In the genomic region with DNA sequence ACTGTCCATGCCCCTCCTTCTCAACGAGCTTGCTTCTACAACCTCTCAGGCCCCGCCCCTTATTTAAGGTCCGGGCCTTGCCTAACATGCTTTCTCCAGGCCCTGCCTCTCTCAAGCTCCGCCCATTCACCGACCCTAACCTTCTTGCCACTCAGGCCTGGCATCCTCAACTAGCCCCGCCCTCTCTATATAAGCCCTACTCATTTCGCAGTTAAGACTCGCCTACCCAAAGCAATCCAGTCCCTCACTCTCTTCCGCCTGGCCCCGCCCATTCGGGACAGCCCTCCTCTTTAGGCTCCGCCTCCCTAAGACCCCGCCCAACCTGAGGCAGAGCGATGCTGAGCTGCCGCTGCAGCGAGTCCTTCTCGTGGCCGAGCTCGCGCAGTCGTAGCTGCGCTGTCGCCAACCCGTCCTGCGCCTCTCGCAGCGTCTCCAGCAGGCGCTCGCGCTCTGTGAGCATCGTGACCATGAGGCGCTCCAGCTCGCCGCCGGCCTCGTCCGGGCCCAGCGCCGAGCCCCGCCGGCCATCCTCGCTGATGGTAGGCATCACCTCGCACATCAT, we compare ENCODE assay signal across 8 mouse cellular contexts. TPM values are rescaled to one million over a fixed set of nuclear protein-coding genes. Genes with fewer than 3 reads are reported as not detected.
DNase-seq lines count a peak whose midpoint lies in the region; ATAC-seq lines count a peak whose summit lies in the region.

No protein-coding gene starts in this region.

- no peaks in the 10 kb centered on the region for H3K9me3 ChIP-seq in embryonic facial prominence, embryonic 11.5 days (replicated peaks; ENCODE audit: control insufficient read depth, low read length)
- no peaks in the 10 kb centered on the region for H3K9me3 ChIP-seq in heart, embryonic 14.5 days (ENCODE audit: control insufficient read depth, low read length)
- H3K9me3 ChIP-seq in liver, embryonic 12.5 days (replicated peaks) = no peaks in the 10 kb centered on the region

- peak; percentile 76 for ATAC-seq in embryonic facial prominence, embryonic 11.5 days (replicated peaks; ENCODE audit: insufficient number of reproducible peaks, low FRiP score, low TSS enrichment, low read depth)
- peak; percentile 64 for ATAC-seq in heart, embryonic 14.5 days (ENCODE audit: insufficient number of reproducible peaks, insufficient read depth, low FRiP score, low read depth)
- ATAC-seq in liver, embryonic 12.5 days = peak; percentile 74

- peak overlapping the region; percentile 70 for H3K9ac ChIP-seq in embryonic facial prominence, embryonic 11.5 days (replicated peaks; ENCODE audit: low read length)
- H3K9ac ChIP-seq in heart, embryonic 14.5 days (ENCODE audit: low read length) = peak overlapping the region; percentile 52; the same call in 1 of the 2 replicates
- peak overlapping the region; percentile 45; the same call in 1 of the 2 replicates for H3K9ac ChIP-seq in liver, embryonic 12.5 days

- peaks cover 28% of the 10 kb centered on the region for H3K27me3 ChIP-seq in embryonic facial prominence, embryonic 11.5 days (ENCODE audit: control insufficient read depth, insufficient read depth, low read length)
- H3K27me3 ChIP-seq in heart, embryonic 14.5 days (ENCODE audit: control insufficient read depth, insufficient read depth, low read length) = peaks cover 76% of the 10 kb centered on the region
- H3K27me3 ChIP-seq in liver, embryonic 12.5 days (replicated peaks) = peaks cover 95% of the 10 kb centered on the region
- H3K27me3 ChIP-seq in splenic B cell, adult 2 months (ENCODE audit: control insufficient read depth, insufficient read depth, low read length, poor library complexity, severe bottlenecking) = no peaks in the 10 kb centered on the region

- H3K4me3 ChIP-seq in embryonic facial prominence, embryonic 11.5 days (ENCODE audit: low read depth, low read length) = peak overlapping the region; percentile 46
- peak overlapping the region; percentile 35 to 37 for H3K4me3 ChIP-seq in heart, embryonic 14.5 days (ENCODE audit: control insufficient read depth in 1 of 2, insufficient read depth in 1 of 2, low read depth in 1 of 2, low read length in 2 of 2)
- H3K4me3 ChIP-seq in liver, embryonic 12.5 days = peak overlapping the region; percentile 47

- peak; percentile 96 for DNase-seq in heart, adult 11 months
- no peak for DNase-seq in heart, postnatal 25 days (ENCODE audit: low spot score)
- DNase-seq in embryonic facial prominence, embryonic 11.5 days (ENCODE audit: low spot score) = peak; percentile 88
- peak; percentile 84 for DNase-seq in kidney, postnatal 10 days
- peak; percentile 90 for DNase-seq in naive thymus-derived CD4-positive, alpha-beta T cell, adult 2 months (ENCODE audit: low read depth)
- peak; percentile 90 for DNase-seq in splenic B cell, adult 2 months (ENCODE audit: low read depth, low spot score)

- WGBS in embryonic facial prominence, embryonic 11.5 days = under 1% methylated on average over 43 of the region's 43 CpGs
- under 1% methylated on average over 43 of the region's 43 CpGs for WGBS in heart, embryonic 14.5 days
- under 1% methylated on average over 43 of the region's 43 CpGs for WGBS in liver, embryonic 12.5 days (ENCODE audit: insufficient replicate concordance)

- no peak overlapping the region for H3K27ac ChIP-seq in embryonic facial prominence, embryonic 11.5 days (replicated peaks; ENCODE audit: low read depth, low read length)
- H3K27ac ChIP-seq in heart, embryonic 14.5 days (replicated peaks in 1 of 2; ENCODE audit: control insufficient read depth in 1 of 2, insufficient read depth in 1 of 2, low read depth in 2 of 2, low read length in 2 of 2) = no peak overlapping the region
- H3K27ac ChIP-seq in liver, embryonic 12.5 days = no peak overlapping the region

- intact Hi-C loops in heart, postnatal 25 days (cut with DNase I) = no loop called here

- H3K36me3 ChIP-seq in embryonic facial prominence, embryonic 11.5 days (replicated peaks; ENCODE audit: control insufficient read depth, insufficient read depth, low read depth, low read length) = no peaks in the 10 kb centered on the region
- no peaks in the 10 kb centered on the region for H3K36me3 ChIP-seq in heart, embryonic 14.5 days (ENCODE audit: control insufficient read depth, insufficient read depth, low read length)
- H3K36me3 ChIP-seq in liver, embryonic 12.5 days = no peaks in the 10 kb centered on the region
- no peaks in the 10 kb centered on the region for H3K36me3 ChIP-seq in splenic B cell, adult 2 months (ENCODE audit: control insufficient read depth, insufficient read depth, low read length, poor library complexity, severe bottlenecking)

- peak overlapping the region; percentile 91 for H3K4me2 ChIP-seq in embryonic facial prominence, embryonic 11.5 days (ENCODE audit: low read depth, low read length)
- H3K4me2 ChIP-seq in heart, embryonic 14.5 days (ENCODE audit: low read length) = peak overlapping the region; percentile 71
- peak overlapping the region; percentile 73 for H3K4me2 ChIP-seq in liver, embryonic 12.5 days

- H3K4me1 ChIP-seq in embryonic facial prominence, embryonic 11.5 days (ENCODE audit: control insufficient read depth, insufficient read depth, low read length) = peaks cover 10% of the 10 kb centered on the region; the same call in 1 of the 2 replicates
- H3K4me1 ChIP-seq in heart, embryonic 14.5 days (ENCODE audit: control insufficient read depth in 2 of 2, insufficient read depth in 2 of 2, low read length in 2 of 2) = peaks cover 2 to 14% of the 10 kb centered on the region in 2 experiments; a peak in 3 of 4 replicates
- peaks cover 31% of the 10 kb centered on the region for H3K4me1 ChIP-seq in liver, embryonic 12.5 days

RNA-seq across cellular contexts. Expression of a gene that starts 5.5 kb away (rescaled TPM):
- under 1 TPM; 0.18 to 0.25 TPM for total RNA-seq in heart, postnatal 25 days (2021)
- polyA plus RNA-seq in embryonic facial prominence, embryonic 11.5 days (2014; fragmentation: Nextera tagmentation; extraction: Ambion mirVana) = 7.4 TPM in 2 replicates
- 2.7 and 2.8 TPM in 2 replicates for polyA plus RNA-seq in heart, embryonic 14.5 days (2014; fragmentation: Nextera tagmentation; extraction: Ambion mirVana)
- 0.37 and 0.45 TPM in 2 replicates for polyA plus RNA-seq in liver, embryonic 12.5 days (2016; fragmentation: Nextera tagmentation; extraction: Ambion mirVana)

RNA-seq across cellular contexts. Expression of a gene that starts 9.1 kb away (rescaled TPM):
- total RNA-seq in heart, postnatal 25 days (2021) = 1 to 10 TPM; 1.8 to 2.0 TPM
- 0.77 and 0.86 TPM in 2 replicates for polyA plus RNA-seq in embryonic facial prominence, embryonic 11.5 days (2014; fragmentation: Nextera tagmentation; extraction: Ambion mirVana)
- polyA plus RNA-seq in heart, embryonic 14.5 days (2014; fragmentation: Nextera tagmentation; extraction: Ambion mirVana) = 1.0 and 1.1 TPM in 2 replicates
- 0.38 TPM in 1 of 2 replicates, not detected in the other for polyA plus RNA-seq in liver, embryonic 12.5 days (2016; fragmentation: Nextera tagmentation; extraction: Ambion mirVana)

RNA-seq across cellular contexts. Expression of a gene that starts 26.2 kb away (rescaled TPM):
- total RNA-seq in heart, postnatal 25 days (2021) = 100 to 1,000 TPM; 773 to 825 TPM
- 0.33 and 0.34 TPM in 2 replicates for polyA plus RNA-seq in embryonic facial prominence, embryonic 11.5 days (2014; fragmentation: Nextera tagmentation; extraction: Ambion mirVana)
- 24.1 and 28.3 TPM in 2 replicates for polyA plus RNA-seq in heart, embryonic 14.5 days (2014; fragmentation: Nextera tagmentation; extraction: Ambion mirVana)
- polyA plus RNA-seq in liver, embryonic 12.5 days (2016; fragmentation: Nextera tagmentation; extraction: Ambion mirVana) = 0.08 and 0.23 TPM in 2 replicates

RNA-seq across cellular contexts. Expression of a gene that starts 27.7 kb away (rescaled TPM):
- total RNA-seq in heart, postnatal 25 days (2021) = 10 to 100 TPM; 23.5 to 25.0 TPM
- 5.0 and 7.2 TPM in 2 replicates for polyA plus RNA-seq in embryonic facial prominence, embryonic 11.5 days (2014; fragmentation: Nextera tagmentation; extraction: Ambion mirVana)
- polyA plus RNA-seq in heart, embryonic 14.5 days (2014; fragmentation: Nextera tagmentation; extraction: Ambion mirVana) = 11.1 and 12.4 TPM in 2 replicates
- 1.2 and 2.2 TPM in 2 replicates for polyA plus RNA-seq in liver, embryonic 12.5 days (2016; fragmentation: Nextera tagmentation; extraction: Ambion mirVana)

RNA-seq across cellular contexts. Expression of a gene that starts 34.2 kb away (rescaled TPM):
- 100 to 1,000 TPM; 110 to 111 TPM for total RNA-seq in heart, postnatal 25 days (2021)
- 71.6 and 75.0 TPM in 2 replicates for polyA plus RNA-seq in embryonic facial prominence, embryonic 11.5 days (2014; fragmentation: Nextera tagmentation; extraction: Ambion mirVana)
- 64.1 and 65.2 TPM in 2 replicates for polyA plus RNA-seq in heart, embryonic 14.5 days (2014; fragmentation: Nextera tagmentation; extraction: Ambion mirVana)
- polyA plus RNA-seq in liver, embryonic 12.5 days (2016; fragmentation: Nextera tagmentation; extraction: Ambion mirVana) = 170 and 179 TPM in 2 replicates

Comparison
In these comparisons a context has a peak if more than half of its experiments do, and no peak if none do; other contexts are left out.
1. RNA of a gene that starts 26.2 kb away (polyA plus RNA-seq): 24.1 to 28.3 TPM in heart, embryonic 14.5 days; 0.33 to 0.34 TPM in embryonic facial prominence, embryonic 11.5 days and 0.08 to 0.23 TPM in liver, embryonic 12.5 days; every median in the first group is over 10 times any median in the second.
2. Peak in every context shown above with its lines, with median percentiles within 50 percentile points of each other: ATAC-seq, H3K4me2 ChIP-seq, H3K4me3 ChIP-seq and H3K9ac ChIP-seq.